Mouse (Mus musculus): ENCODE data around the gene Litaf.

DNA sequence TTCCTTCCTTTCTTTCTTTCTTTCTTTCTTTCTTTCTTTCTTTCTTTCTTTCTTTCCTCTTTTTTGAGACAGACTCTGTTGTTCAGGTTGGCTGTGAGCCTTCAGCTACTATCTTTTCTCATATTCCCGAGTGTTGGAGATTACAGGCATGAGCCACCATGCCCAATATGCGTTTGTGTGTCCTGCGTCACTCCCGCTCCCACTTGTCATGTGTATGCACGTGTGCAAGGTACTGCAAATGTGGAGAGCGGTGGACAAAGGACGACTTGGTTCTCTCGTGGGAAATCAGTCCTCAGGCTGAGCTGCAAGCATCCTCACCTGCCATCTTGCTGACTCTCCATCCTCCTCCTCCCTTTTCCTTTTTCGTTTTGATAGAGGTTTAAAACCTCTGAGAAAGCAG, 30.7 kb downstream of the Litaf start:
- no peak for TF ChIP-seq CTCF (IDR thresholded peaks at IDR 0.05; ENCODE audit: low read depth, low read length)
- no peak for TF ChIP-seq EP300 (IDR thresholded peaks at IDR 0.05; ENCODE audit: insufficient read depth, low read depth, low read length)
